Mouse (Mus musculus) forebrain, embryonic 11.5 days (tissue): ENCODE data around the gene Vmn2r74. TPM values are rescaled to one million over a fixed set of nuclear protein-coding genes. Genes with fewer than 3 reads are reported as not detected.

Experiments used
- ATAC-seq: fragments of 200-750 bp; cut with Nextera tagmentation; replicated peaks from 2 replicates; pipeline ENCODE4 v1.8.0; 2017; ENCODE audit warnings: moderate TSS enrichment; ENCODE audit not compliant: low FRiP score
- DNase-seq: peaks from one replicate; pipeline ENCODE4 v3.0.0-alpha.2; 2017; ENCODE audit warnings: low spot score
- H3K27ac ChIP-seq: fragments of 300-500 bp; sonication (generic); 2 replicates; pipeline ENCODE4 v1.5.1; 2014; ENCODE audit warnings: low read depth, low read length
- H3K27me3 ChIP-seq: fragments of 300-500 bp; sonication (generic); 2 replicates; pipeline ENCODE4 v1.6.1; 2014; ENCODE audit warnings: mild to moderate bottlenecking, low read length, mixed read lengths; ENCODE audit not compliant: control insufficient read depth, insufficient read depth
- H3K36me3 ChIP-seq: fragments of 300-500 bp; sonication (generic); 2 replicates; pipeline ENCODE4 v1.6.1; 2014; ENCODE audit warnings: mild to moderate bottlenecking, low read length, moderate library complexity, mixed read lengths; ENCODE audit not compliant: control insufficient read depth, insufficient read depth
- H3K4me1 ChIP-seq: fragments of 300-500 bp; sonication (generic); replicated peaks from 2 replicates; pipeline ENCODE4 v1.6.1; 2014; ENCODE audit warnings: low read length, mixed read lengths; ENCODE audit not compliant: control insufficient read depth, insufficient read depth
- H3K4me2 ChIP-seq: fragments of 300-500 bp; sonication (generic); 2 replicates; pipeline ENCODE4 v1.6.1; 2014; ENCODE audit warnings: low read depth, mild to moderate bottlenecking, low read length, moderate library complexity, mixed read lengths; ENCODE audit not compliant: severe bottlenecking
- H3K4me3 ChIP-seq: fragments of 300-500 bp; sonication (generic); 2 replicates; pipeline ENCODE4 v1.5.1; 2014; ENCODE audit warnings: low read depth, low read length
- H3K9ac ChIP-seq: fragments of 300-500 bp; sonication (generic); 2 replicates; pipeline ENCODE4 v1.6.1; 2014; ENCODE audit warnings: low read length
- H3K9me3 ChIP-seq: fragments of 300-500 bp; sonication (generic); 2 replicates; pipeline ENCODE4 v1.6.1; 2016; ENCODE audit warnings: low read length, mixed read lengths; ENCODE audit not compliant: control insufficient read depth
- WGBS: fragments of 180-500 bp; shearing (Covaris S2); extraction: QIAGEN DNeasy Blood & Tissue Kit; methylation state at CpG from one replicate; pipeline ENCODE4 v1.1.7; 2014; 5-methylcytosine and 5-hydroxymethylcytosine counted together
- polyA plus RNA-seq: library from polyadenylated mRNA; unstranded; fragments of >200 nt; fragmentation: Nextera tagmentation; extraction: Ambion mirVana; gene quantifications from 2 replicates; pipeline ENCODE4 v1.2.1, GENCODE M21; 2014

Gene Vmn2r74
- not detected in 2 replicates for polyA plus RNA-seq

GRCm38 (mm10) chr7:85961529-85961928 lies at the start of gene Vmn2r74:
TSS of gene Vmn2r74 (minus strand) at chr7:85961629.
- no peak within 1 kb of the TSS for H3K4me2 ChIP-seq
- no peaks in the 10 kb centered on the region for H3K27me3 ChIP-seq
- ATAC-seq (no peak), DNase-seq (no peak)
- H3K4me1 ChIP-seq: no peaks in the 10 kb centered on the region
- no peak within 1 kb of the TSS for H3K27ac ChIP-seq
- H3K4me3 ChIP-seq: no peak within 1 kb of the TSS
- H3K9ac ChIP-seq: no peak within 1 kb of the TSS
- no peaks in the 10 kb centered on the region for H3K36me3 ChIP-seq
- H3K9me3 ChIP-seq: no peaks in the 10 kb centered on the region

GRCm38 (mm10) chr7:86007533-86007932 lies 46.1 kb upstream of the Vmn2r74 start:
- Histone ChIP-seq H3K27me3 (no peaks in the 10 kb centered on the region), H3K4me1 (no peaks in the 10 kb centered on the region), H3K36me3 (no peaks in the 10 kb centered on the region), H3K27ac (no peak overlapping the region), H3K4me3 (no peak overlapping the region), H3K4me2 (no peak overlapping the region), H3K9me3 (peaks cover 9% of the 10 kb centered on the region; the same call in 1 of the 2 replicates), H3K9ac (no peak overlapping the region)
- 85% methylated on average over 2 of the region's 2 CpGs for WGBS
- ATAC-seq (no peak), DNase-seq (no peak)

Other genes with a start within 250 kb of the Vmn2r74 start
- gene Vmn2r72, start 206.5 kb downstream of the Vmn2r74 start, polyA plus RNA-seq: not detected in 2 replicates
- gene Vmn2r73, start 85.4 kb downstream of the Vmn2r74 start, polyA plus RNA-seq: not detected in 2 replicates
- gene Vmn2r75, start 210.1 kb upstream of the Vmn2r74 start, polyA plus RNA-seq: not detected in 2 replicates